Mouse (Mus musculus) embryonic fibroblast, embryonic 13.5 days (primary cell): ENCODE measurements around the gene Nprl2.

Experiments used
- CTCF ChIP-seq: IDR thresholded peaks from 2 replicates; pipeline ENCODE4 v1.5.1; 2011; ENCODE audit warnings: mild to moderate bottlenecking, control low read depth, low read length, moderate library complexity, borderline replicate concordance; ENCODE audit not compliant: insufficient read depth
- POLR2A ChIP-seq: IDR thresholded peaks from 2 replicates; pipeline ENCODE4 v1.6.1; 2011; ENCODE audit warnings: low read depth, mild to moderate bottlenecking, control low read depth, low read length, moderate library complexity

DNA sequence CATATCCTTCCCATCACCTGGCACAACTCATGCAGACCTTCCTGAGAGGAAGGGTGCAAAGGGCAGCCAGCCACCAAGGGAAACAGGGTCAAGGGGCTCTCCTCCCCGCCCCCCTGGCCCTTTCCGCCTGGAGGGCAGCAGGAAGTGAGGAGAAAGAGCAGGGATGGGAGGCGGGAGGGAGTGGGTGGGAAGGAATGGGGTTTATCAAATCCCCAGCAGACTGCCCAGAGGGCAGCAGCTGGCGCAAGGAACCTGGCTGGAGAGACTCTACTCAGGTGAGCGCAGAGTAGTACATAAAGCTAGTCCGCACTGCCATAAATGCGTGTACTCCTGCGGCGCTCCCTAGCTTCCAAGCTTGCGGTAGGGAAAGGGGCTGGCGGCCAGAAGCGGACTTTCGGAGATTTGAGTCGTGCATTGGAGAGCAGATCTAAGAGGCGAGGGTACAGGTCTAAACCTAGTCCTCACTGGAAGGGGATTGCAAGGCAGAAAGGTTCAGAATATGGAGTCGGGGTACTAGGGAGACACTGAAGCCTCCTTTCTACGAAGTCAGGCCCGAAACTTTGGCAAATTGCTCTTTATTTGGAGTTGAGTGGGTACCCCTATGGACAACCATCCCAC is 25.8 kb downstream of the Nprl2 start, which contains the start of gene Hyal2:
- no peak for TF ChIP-seq POLR2A
- no peak for TF ChIP-seq CTCF
